Mouse (Mus musculus): ENCODE measurements at regions not wholly inside any gene's neighbourhood (a gene's known extent, or its start where the extent isn't known, plus 50 kb on each side); places are given as distances from the start of the nearest gene placed in this dataset.

- TF ChIP-seq EP300 (IDR thresholded peaks at IDR 0.05; ENCODE audit: low read depth), result no peak
- TF ChIP-seq CTCF (IDR thresholded peaks at IDR 0.05; ENCODE audit: low read depth), result no peak
Measured at GRCm38 (mm10) chr2:52807826-52808225, 49.8 kb upstream of the Fmnl2 start.

Measured in liver, postnatal 0 days (tissue).